Mouse (Mus musculus) thymus, adult 2 months (tissue): ENCODE measurements around the gene Crygb.

Experiments used
- CTCF ChIP-seq: fragments of 200-500 bp; IDR thresholded peaks from 2 replicates; pipeline ENCODE4 v1.5.1; 2012; ENCODE audit warnings: mild to moderate bottlenecking, control low read depth, low read length, moderate library complexity, borderline replicate concordance; ENCODE audit not compliant: control insufficient read depth, poor library complexity, insufficient read depth; ENCODE audit errors: extremely low read depth
- POLR2A ChIP-seq: fragments of 200-500 bp; IDR thresholded peaks from 2 replicates; pipeline ENCODE4 v1.6.1; 2012; ENCODE audit warnings: mild to moderate bottlenecking, low read length, control low read depth, moderate library complexity; ENCODE audit not compliant: control insufficient read depth, poor library complexity, insufficient read depth; ENCODE audit errors: extremely low read depth

DNA sequence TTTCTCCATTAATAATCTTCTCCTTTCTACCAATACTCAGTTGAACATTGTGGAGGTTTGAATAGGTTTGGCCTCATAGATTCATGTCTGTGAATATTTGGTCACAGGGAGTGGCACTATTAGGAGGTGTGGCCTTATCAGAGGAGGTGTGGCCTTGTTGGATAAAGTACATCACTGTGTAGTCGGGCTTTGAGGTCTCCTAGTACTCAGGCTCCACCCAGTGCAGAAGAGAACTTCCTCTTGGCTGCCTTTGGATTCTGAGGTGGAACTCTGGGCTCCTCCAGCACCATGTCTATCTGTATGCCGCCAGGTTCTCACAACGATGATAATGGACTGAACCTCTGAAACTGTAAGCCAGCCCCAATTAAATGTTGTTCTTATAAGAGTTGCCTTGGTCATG is 14.9 kb upstream of the Crygb start:
- no peak for TF ChIP-seq CTCF
- TF ChIP-seq POLR2A, result no peak
